Mouse (Mus musculus) mouse embryonic stem cell (cell line): ENCODE results near the gene Trex2.

Source experiments
- in situ Hi-C, 2 experiments: fragments of 300-500 bp; cut with MboI; formaldehyde crosslinking; loops; 1 replicate in 1 of 2; 3 replicates in 1 of 2; pipeline ENCODE4 v1.14.3; 2019 to 2020; ENCODE audit warnings: low sequenced_read_pairs in 2 of 2, low pct_unique_long_range_greater_than_20kb in 1 of 2, mixed read lengths in 1 of 2; ENCODE audit not compliant: unreplicated experiment in 1 of 2

Trex2 gene

GRCm38 (mm10) chrX:73435252-73435651 is at the start of gene Trex2:
Trex2 (minus strand) TSS chrX:73435344.
- in situ Hi-C loops = loop anchor here in 1 of 2 experiments (10.0 to 25.0 kb wide), 3 partner anchors 220 to 423 kb away; no protein-coding TSS in a partner anchor

GRCm38 (mm10) chrX:73484870-73485269 is 49.7 kb upstream of the Trex2 start:
- in situ Hi-C loops = no loop called here

- in situ Hi-C loops = no loop called here
Measured at GRCm38 (mm10) chrX:73484076-73484475, 48.9 kb upstream of the Trex2 start.

- in situ Hi-C loops = no loop called here
Measured at GRCm38 (mm10) chrX:73483484-73483810, 48.3 kb upstream of the Trex2 start, which contains the start of gene Bgn. Bgn (plus strand) TSS chrX:73483602.

GRCm38 (mm10) chrX:73482643-73483483 is 47.7 kb upstream of the Trex2 start:
- in situ Hi-C loops = no loop called here

GRCm38 (mm10) chrX:73480334-73480733 is 45.2 kb upstream of the Trex2 start:
- in situ Hi-C loops = no loop called here

- in situ Hi-C loops = no loop called here
Measured at GRCm38 (mm10) chrX:73479656-73480055, 44.5 kb upstream of the Trex2 start.

- in situ Hi-C loops = no loop called here
Measured at GRCm38 (mm10) chrX:73477500-73477899, 42.4 kb upstream of the Trex2 start.

GRCm38 (mm10) chrX:73476621-73477020 is 41.5 kb upstream of the Trex2 start:
- in situ Hi-C loops = no loop called here

GRCm38 (mm10) chrX:73475658-73476256 is 40.6 kb upstream of the Trex2 start:
- in situ Hi-C loops = no loop called here

- in situ Hi-C loops = no loop called here
Measured at GRCm38 (mm10) chrX:73474340-73475165, 39.4 kb upstream of the Trex2 start.

GRCm38 (mm10) chrX:73471764-73472163 is 36.6 kb upstream of the Trex2 start:
- in situ Hi-C loops = no loop called here

- in situ Hi-C loops = no loop called here
Measured at GRCm38 (mm10) chrX:73468752-73469151, 33.6 kb upstream of the Trex2 start.

GRCm38 (mm10) chrX:73468330-73468729 is 33.2 kb upstream of the Trex2 start:
- in situ Hi-C loops = no loop called here

GRCm38 (mm10) chrX:73467446-73468241 is 32.5 kb upstream of the Trex2 start:
- in situ Hi-C loops = no loop called here

GRCm38 (mm10) chrX:73465483-73466186 is 30.5 kb upstream of the Trex2 start:
- in situ Hi-C loops = no loop called here

- in situ Hi-C loops = no loop called here
Measured at GRCm38 (mm10) chrX:73460792-73461191, 25.6 kb upstream of the Trex2 start.

- in situ Hi-C loops = no loop called here
Measured at GRCm38 (mm10) chrX:73458877-73459392, 23.8 kb upstream of the Trex2 start, which contains the start of gene Haus7. Haus7 (minus strand) TSS chrX:73459044.
